Mouse (Mus musculus) C2C12 (cell line): ENCODE measurements around the gene Gm39566.

Source experiments
- CEBPB ChIP-seq: IDR thresholded peaks from one replicate; pipeline ENCODE4 v1.6.1; 2011; ENCODE audit warnings: low read depth, mild to moderate bottlenecking, control low read depth, moderate library complexity
- CTCF ChIP-seq: IDR thresholded peaks from one replicate; pipeline ENCODE4 v1.5.1; 2011; ENCODE audit not compliant: control insufficient read depth, insufficient read depth, insufficient read length
- USF1 ChIP-seq: IDR thresholded peaks from one replicate; pipeline ENCODE4 v1.6.1; 2011; ENCODE audit warnings: low read depth, mild to moderate bottlenecking, control low read depth, moderate library complexity

- no peak for TF ChIP-seq CEBPB
- no peak for TF ChIP-seq CTCF
- TF ChIP-seq USF1, result no peak
Observed at GRCm38 (mm10) chr11:69778258-69778982, 36.7 kb downstream of the Gm39566 start.
